Mouse (Mus musculus) spleen, postnatal 14 days (tissue): ENCODE measurements around the gene Cyp3a13.
"Not testable (repeated sequence)": the region's sequence is repeated elsewhere in the genome, so short reads cannot be mapped to it uniquely, and the experiment has no call there.

Experiments
- DNase-seq, 2 experiments: peaks; one replicate each; pipeline ENCODE4 v3.0.0; 2021 to 2022; ENCODE audit warnings: low spot score in 2 of 2

Cyp3a13 gene

DNA sequence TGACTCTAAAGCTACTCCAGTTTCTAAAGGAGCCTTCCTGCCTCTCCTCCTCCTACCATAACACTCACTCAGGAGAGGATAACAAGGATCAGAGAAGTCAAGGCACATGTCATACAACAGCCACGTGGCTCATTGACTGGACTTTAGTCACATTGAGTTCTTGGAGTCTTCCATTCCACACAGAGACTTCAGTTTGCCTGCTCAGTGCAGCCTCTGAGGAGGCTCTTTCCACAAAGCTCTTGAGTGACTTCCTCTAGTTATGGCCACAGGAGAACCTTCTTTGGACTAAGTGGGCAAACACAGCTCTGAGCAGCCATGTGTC is 49.1 kb downstream of the Cyp3a13 start:
- not testable (repeated sequence) for DNase-seq

DNA sequence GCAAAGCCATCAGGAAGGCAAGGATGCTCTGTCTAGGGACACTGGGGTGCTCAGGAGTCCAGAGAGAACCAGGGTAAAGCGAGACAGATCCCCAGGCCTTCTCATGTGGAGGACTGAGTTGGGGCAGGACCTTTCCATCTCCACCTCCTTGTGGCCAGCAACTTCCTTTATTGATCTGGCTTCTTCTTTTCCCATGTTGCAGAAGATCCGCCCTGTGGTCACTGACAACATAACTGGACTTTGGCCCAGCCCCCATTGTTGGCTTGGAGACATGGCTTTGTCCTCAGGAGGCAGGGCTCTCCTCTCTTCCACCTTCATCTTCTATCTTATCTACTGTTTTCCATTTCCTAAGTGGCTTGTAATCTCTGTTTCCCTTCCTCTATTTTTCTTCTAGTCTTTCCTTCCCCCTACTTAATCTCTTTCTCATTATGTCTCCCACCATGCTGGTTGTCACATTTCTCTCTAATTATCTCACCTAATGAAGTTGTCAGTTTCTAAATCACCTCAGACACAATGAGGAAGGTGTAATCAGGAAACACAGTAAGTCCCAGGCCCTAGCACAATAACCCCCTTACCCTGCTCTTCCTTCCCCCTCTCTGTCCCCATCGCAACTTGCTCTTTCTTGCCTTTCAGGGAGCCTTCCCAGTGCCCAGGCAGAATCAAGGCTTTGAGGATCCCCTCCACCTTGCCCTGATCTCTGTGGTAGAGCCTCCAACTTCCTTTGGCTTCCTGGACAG is 49.6 kb downstream of the Cyp3a13 start, which contains the start of gene Pilrb2:
Gene Pilrb2, minus strand, starts transcription at position 172 of the 737 bp plus-strand sequence.
- not testable (repeated sequence) for DNase-seq

DNA sequence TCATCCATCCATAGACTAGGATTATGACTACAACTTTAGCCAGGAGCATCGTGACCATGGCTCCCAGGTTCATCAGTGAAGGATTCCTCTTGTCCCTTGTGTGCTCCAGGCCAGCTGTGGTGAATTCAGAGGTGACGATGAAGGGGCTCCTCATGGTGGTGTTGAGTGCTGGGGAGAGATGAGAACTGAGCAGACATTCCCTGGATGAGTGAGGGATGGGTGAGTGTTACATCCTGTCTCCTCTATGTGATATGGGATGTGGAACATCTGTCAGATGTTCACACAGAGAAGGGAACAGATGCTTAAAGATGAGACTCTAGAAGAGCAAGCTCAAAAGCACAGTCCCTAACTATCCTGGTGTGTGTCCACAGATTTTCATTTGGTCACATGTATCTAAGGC is 52.8 kb downstream of the Cyp3a13 start:
- DNase-seq: not testable (repeated sequence)

DNA sequence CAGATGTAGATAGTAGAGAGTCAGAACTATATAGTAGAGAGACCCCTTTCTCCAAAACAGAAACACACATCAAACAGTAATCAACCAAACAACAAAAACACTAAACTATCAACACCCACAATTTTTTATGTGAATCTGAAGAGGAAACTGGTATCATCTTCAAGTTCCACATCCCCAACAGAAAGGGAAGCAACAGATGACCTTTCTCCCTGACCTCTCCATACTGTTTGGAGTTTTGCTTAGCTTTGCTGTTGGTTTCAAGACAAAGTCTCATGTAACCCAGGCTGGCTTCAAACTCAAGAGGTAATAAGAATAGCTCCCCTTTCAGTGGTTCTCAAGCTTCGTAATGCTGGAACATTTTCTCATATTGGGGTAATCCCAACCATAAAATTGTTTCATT is 57.4 kb downstream of the Cyp3a13 start:
- DNase-seq: not testable (repeated sequence)

DNA sequence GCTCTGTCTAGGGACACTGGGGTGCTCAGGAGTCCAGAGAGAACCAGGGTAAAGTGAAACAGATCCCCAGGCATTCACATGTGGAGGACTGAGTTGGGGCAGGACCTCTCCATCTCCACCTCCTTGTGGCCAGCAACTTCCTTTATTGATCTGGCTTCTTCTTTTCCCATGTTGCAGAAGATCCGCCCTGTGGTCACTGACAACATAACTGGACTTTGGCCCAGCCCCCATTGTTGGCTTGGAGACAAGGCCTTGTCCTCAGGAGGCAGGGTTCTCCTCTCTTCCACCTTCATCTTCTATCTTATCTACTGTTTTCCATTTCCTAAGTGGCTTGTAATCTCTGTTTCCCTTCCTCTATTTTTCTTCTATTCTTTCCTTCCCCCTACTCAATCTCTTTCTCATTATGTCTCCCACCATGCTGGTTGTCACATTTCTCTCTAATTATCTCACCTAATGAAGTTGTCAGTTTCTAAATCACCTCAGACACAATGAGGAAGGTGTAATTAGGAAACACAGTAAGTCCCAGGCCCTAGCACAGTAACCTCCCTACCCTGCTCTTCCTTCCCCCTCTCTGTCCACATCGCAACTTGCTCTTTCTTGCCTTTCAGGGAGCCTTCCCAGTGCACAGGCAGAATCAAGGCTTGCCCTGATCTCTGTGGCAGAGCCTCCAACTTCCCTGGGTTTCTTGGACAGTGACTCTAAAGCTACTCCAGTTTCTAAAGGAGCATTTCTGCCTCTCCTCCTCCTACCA is 63.3 kb downstream of the Cyp3a13 start, which contains the start of gene Pilrb1:
Gene Pilrb1, minus strand, starts transcription at position 147 of the 751 bp plus-strand sequence.
- DNase-seq: not testable (repeated sequence)

DNA sequence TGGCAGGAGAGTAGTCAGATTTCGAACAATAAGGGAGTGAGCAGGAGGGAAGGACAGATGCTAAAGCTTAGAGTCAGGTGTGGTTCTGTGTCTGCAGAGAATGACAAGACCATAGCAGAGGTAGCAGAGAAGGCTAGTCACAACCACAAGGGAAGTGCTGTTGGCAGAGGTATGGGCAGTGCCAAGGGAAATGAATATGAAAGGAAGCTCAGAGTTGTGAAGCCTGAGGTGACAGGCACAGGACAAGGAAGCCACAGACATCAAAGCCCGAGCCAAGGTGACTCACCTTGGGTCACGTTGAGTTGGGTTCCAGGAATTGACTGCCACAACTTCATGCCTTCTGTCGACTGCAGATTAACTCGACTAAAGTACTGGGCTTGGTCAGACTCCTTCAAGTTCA is 64.5 kb downstream of the Cyp3a13 start:
- not testable (repeated sequence) for DNase-seq

DNA sequence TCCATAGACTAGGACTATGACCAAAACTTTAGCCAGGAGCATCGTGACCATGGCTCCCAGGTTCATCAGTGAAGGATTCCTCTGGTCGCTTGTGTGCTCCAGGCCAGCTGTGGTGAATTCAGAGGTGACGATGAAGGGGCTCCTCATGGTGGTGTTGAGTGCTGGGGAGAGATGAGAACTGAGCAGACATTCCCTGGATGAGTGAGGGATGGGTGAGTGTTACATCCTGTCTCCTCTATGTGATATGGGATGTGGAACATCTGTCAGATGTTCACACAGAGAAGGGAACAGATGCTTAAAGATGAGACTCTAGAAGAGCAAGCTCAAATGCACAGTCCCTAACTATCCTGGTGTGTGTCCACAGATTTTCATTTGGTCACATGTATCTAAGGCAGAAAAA is 66.5 kb downstream of the Cyp3a13 start:
- not testable (repeated sequence) for DNase-seq

DNA sequence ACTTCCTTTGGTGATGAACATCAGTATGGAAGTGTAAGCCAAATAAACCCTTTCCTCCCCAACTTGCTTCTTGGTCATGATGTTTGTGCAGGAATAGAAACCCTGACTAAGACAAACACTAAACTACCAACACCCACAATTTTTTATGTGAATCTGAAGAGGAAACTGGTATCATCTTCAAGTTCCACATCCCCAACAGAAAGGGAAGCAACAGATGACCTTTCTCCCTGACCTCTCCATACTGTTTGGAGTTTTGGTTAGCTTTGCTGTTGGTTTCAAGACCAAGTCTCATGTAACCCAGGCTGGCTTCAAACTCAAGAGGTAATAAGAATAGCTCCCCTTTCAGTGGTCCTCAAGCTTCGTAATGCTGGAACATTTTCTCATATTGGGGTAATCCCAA is 71.1 kb downstream of the Cyp3a13 start:
- not testable (repeated sequence) for DNase-seq
